15 mouse cellular contexts compared by ENCODE assay signal in the genomic region with DNA sequence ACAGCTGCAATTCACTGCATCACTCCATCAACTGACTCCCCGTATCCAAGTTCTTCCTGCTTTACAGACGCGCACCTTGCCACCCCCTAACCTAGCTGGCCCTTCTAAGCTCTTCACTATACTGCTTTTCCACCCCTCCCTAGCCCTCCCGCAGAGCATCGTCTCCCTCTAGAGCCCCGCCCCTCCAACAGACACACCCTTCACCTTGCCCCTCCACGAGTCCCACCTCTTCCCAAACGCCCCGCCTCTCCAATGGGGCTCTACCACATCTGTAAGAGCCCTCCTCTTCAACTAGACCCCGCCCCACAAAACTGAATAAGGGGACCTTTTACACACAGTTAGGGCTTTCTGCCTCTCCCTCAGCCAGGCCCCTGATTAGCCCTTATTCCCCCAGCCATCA. TPM values are rescaled to one million over a fixed set of nuclear protein-coding genes. Genes with fewer than 3 reads are reported as not detected.
DNase-seq lines count a peak whose midpoint lies in the region; ATAC-seq lines count a peak whose summit lies in the region.
"Had no signal": no experiment of that assay in that cellular context is flagged by ENCODE, and none has a peak within 500 bp of the region (broad histone marks: within the 10 kb centered on the region; RNA-seq: fewer than 3 reads in every experiment).

No protein-coding gene starts in this region.

- H3K9me3 ChIP-seq in heart, embryonic 11.5 days (replicated peaks; ENCODE audit: control insufficient read depth, low read length) = peaks cover 3% of the 10 kb centered on the region; the same call in 1 of the 2 replicates
- peaks cover 6% of the 10 kb centered on the region; the same call in 1 of the 2 replicates for H3K9me3 ChIP-seq in liver, embryonic 12.5 days (replicated peaks)
- H3K9me3 ChIP-seq in midbrain, embryonic 15.5 days = no peaks in the 10 kb centered on the region

- H3K36me3 ChIP-seq in heart, embryonic 11.5 days (ENCODE audit: control insufficient read depth, insufficient read depth, low read length) = no peaks in the 10 kb centered on the region
- no peaks in the 10 kb centered on the region for H3K36me3 ChIP-seq in liver, embryonic 12.5 days
- peaks cover 10% of the 10 kb centered on the region for H3K36me3 ChIP-seq in midbrain, embryonic 15.5 days (replicated peaks)
- H3K36me3 ChIP-seq: hindbrain, embryonic 12.5 days had no signal

- ATAC-seq in heart, embryonic 11.5 days (replicated peaks; ENCODE audit: insufficient number of reproducible peaks, low FRiP score, low TSS enrichment) = no peak; the same call in 1 of the 2 replicates
- ATAC-seq in erythroblast, adult 5-6 weeks (replicated peaks; ENCODE audit: low FRiP score, poor library complexity, severe bottlenecking) = 0 out of 2 replicates have a peak, but pooled peaks have one; percentile 26
- peak; percentile 54 for ATAC-seq in liver, embryonic 12.5 days
- ATAC-seq in midbrain, embryonic 15.5 days (replicated peaks) = no peak
- ATAC-seq: forebrain, embryonic 15.5 days had no signal

- no peak for DNase-seq in heart, postnatal 10 days
- DNase-seq in A20 (ENCODE audit: low read depth, low spot score) = peak; percentile 36
- no peak for DNase-seq in left cerebral cortex, adult 9 months (ENCODE audit: low spot score in 2 of 2)
- no peak for DNase-seq in gastrocnemius, postnatal 4 days (ENCODE audit: low spot score in 2 of 2)
- DNase-seq: cerebellum, adult 8-10 months; embryo, embryonic 11 days; layer of hippocampus, adult 9-11 months; midbrain, embryonic 14.5 days had no signal

- 5% methylated on average over 10 of the region's 10 CpGs for WGBS in heart, embryonic 11.5 days (ENCODE audit: insufficient replicate concordance)
- 6% methylated on average over 10 of the region's 10 CpGs for WGBS in liver, embryonic 12.5 days (ENCODE audit: insufficient replicate concordance)
- 18% methylated on average over 10 of the region's 10 CpGs for WGBS in midbrain, embryonic 15.5 days

- no peaks in the 10 kb centered on the region for H3K4me1 ChIP-seq in heart, embryonic 11.5 days (ENCODE audit: control insufficient read depth, insufficient read depth, low read length)
- peaks cover 16% of the 10 kb centered on the region for H3K4me1 ChIP-seq in liver, embryonic 12.5 days
- no peaks in the 10 kb centered on the region for H3K4me1 ChIP-seq in midbrain, embryonic 15.5 days
- H3K4me1 ChIP-seq: forebrain, embryonic 15.5 days; hindbrain, embryonic 12.5 days had no signal

- no peak overlapping the region for H3K27ac ChIP-seq in heart, embryonic 11.5 days (ENCODE audit: low read depth, low read length)
- H3K27ac ChIP-seq in liver, embryonic 12.5 days = no peak overlapping the region
- H3K27ac ChIP-seq in midbrain, embryonic 15.5 days = no peak overlapping the region
- H3K27ac ChIP-seq: forebrain, embryonic 15.5 days; hindbrain, embryonic 12.5 days had no signal

- H3K27me3 ChIP-seq in heart, embryonic 11.5 days (ENCODE audit: control insufficient read depth, insufficient read depth, low read length) = peaks cover 25% of the 10 kb centered on the region
- H3K27me3 ChIP-seq in liver, embryonic 12.5 days (replicated peaks) = peaks cover 59% of the 10 kb centered on the region
- H3K27me3 ChIP-seq in midbrain, embryonic 15.5 days (replicated peaks) = peaks cover 13% of the 10 kb centered on the region

- H3K4me2 ChIP-seq in heart, embryonic 11.5 days = peak overlapping the region; percentile 16; the same call in 1 of the 2 replicates
- H3K4me2 ChIP-seq in liver, embryonic 12.5 days = peak overlapping the region; percentile 4; the same call in 1 of the 2 replicates
- no peak overlapping the region for H3K4me2 ChIP-seq in midbrain, embryonic 15.5 days
- H3K4me2 ChIP-seq: forebrain, embryonic 15.5 days; hindbrain, embryonic 12.5 days had no signal

- intact Hi-C loops in heart, postnatal 10 days (cut with DNase I) = no loop called here

- H3K9ac ChIP-seq in heart, embryonic 11.5 days (ENCODE audit: low read depth, low read length) = no peak overlapping the region
- no peak overlapping the region for H3K9ac ChIP-seq in liver, embryonic 12.5 days
- no peak overlapping the region for H3K9ac ChIP-seq in midbrain, embryonic 15.5 days
- H3K9ac ChIP-seq: forebrain, embryonic 15.5 days; hindbrain, embryonic 12.5 days had no signal

- H3K4me3 ChIP-seq in heart, embryonic 11.5 days (ENCODE audit: low read depth, low read length) = no peak overlapping the region
- H3K4me3 ChIP-seq in liver, embryonic 12.5 days = no peak overlapping the region
- no peak overlapping the region for H3K4me3 ChIP-seq in midbrain, embryonic 15.5 days
- H3K4me3 ChIP-seq: forebrain, embryonic 15.5 days; hindbrain, embryonic 12.5 days had no signal

RNA-seq across cellular contexts. Expression of a gene that starts 13.7 kb away (rescaled TPM):
- polyA plus RNA-seq in heart, embryonic 11.5 days (2014; fragmentation: Nextera tagmentation; extraction: Ambion mirVana) = 0.23 and 0.30 TPM in 2 replicates
- under 1 TPM; 0.74 to 0.87 TPM for total RNA-seq in heart, postnatal 10 days (2021)
- 0.42 TPM in 1 of 2 replicates, not detected in the other for total RNA-seq in erythroblast, adult 5-6 weeks (2015; ENCODE audit: low replicate concordance)
- 0.17 and 0.28 TPM in 2 replicates for total RNA-seq in erythroblast, adult 5-6 weeks (2017; ENCODE audit: low replicate concordance)
- 0.11 and 0.12 TPM in 2 replicates for polyA plus RNA-seq in liver, embryonic 12.5 days (2016; fragmentation: Nextera tagmentation; extraction: Ambion mirVana)
- total RNA-seq in gastrocnemius, postnatal 4 days (2021) = under 1 TPM; 0.21 to 0.34 TPM
- polyA plus RNA-seq in midbrain, embryonic 15.5 days (2015; fragmentation: Nextera tagmentation; extraction: Ambion mirVana) = 4.0 and 4.4 TPM in 2 replicates
- total RNA-seq: gastrocnemius, adult 8-10 months had no signal

RNA-seq across cellular contexts. Expression of a gene that starts 14.0 kb away (rescaled TPM):
- 106 and 121 TPM in 2 replicates for polyA plus RNA-seq in heart, embryonic 11.5 days (2014; fragmentation: Nextera tagmentation; extraction: Ambion mirVana)
- total RNA-seq in heart, postnatal 10 days (2021) = 10 to 100 TPM; 38.2 to 40.8 TPM
- total RNA-seq in erythroblast, adult 5-6 weeks (2015; ENCODE audit: low replicate concordance) = 379 and 403 TPM in 2 replicates
- 431 and 604 TPM in 2 replicates for total RNA-seq in erythroblast, adult 5-6 weeks (2017; ENCODE audit: low replicate concordance)
- polyA plus RNA-seq in liver, embryonic 12.5 days (2016; fragmentation: Nextera tagmentation; extraction: Ambion mirVana) = 895 and 897 TPM in 2 replicates
- 10 to 100 TPM; 29.0 to 36.5 TPM for total RNA-seq in gastrocnemius, postnatal 4 days (2021)
- polyA plus RNA-seq in midbrain, embryonic 15.5 days (2015; fragmentation: Nextera tagmentation; extraction: Ambion mirVana) = 17.9 and 19.5 TPM in 2 replicates

RNA-seq across cellular contexts. Expression of a gene that starts 39.8 kb away (rescaled TPM):
- polyA plus RNA-seq in heart, embryonic 11.5 days (2014; fragmentation: Nextera tagmentation; extraction: Ambion mirVana) = 19.9 and 20.3 TPM in 2 replicates
- total RNA-seq in heart, postnatal 10 days (2021) = 10 to 100 TPM in 1 of 2 experiments, 1 to 10 TPM in 1; 9.1 to 10.4 TPM
- 31.8 and 57.3 TPM in 2 replicates for total RNA-seq in erythroblast, adult 5-6 weeks (2015; ENCODE audit: low replicate concordance)
- 56.2 and 61.8 TPM in 2 replicates for total RNA-seq in erythroblast, adult 5-6 weeks (2017; ENCODE audit: low replicate concordance)
- polyA plus RNA-seq in liver, embryonic 12.5 days (2016; fragmentation: Nextera tagmentation; extraction: Ambion mirVana) = 24.6 and 26.3 TPM in 2 replicates
- 10 to 100 TPM; 13.0 to 13.6 TPM for total RNA-seq in gastrocnemius, postnatal 4 days (2021)
- polyA plus RNA-seq in midbrain, embryonic 15.5 days (2015; fragmentation: Nextera tagmentation; extraction: Ambion mirVana) = 7.9 and 9.9 TPM in 2 replicates

RNA-seq across cellular contexts. Expression of a gene that starts 52.9 kb away (rescaled TPM):
- 37.5 and 38.8 TPM in 2 replicates for polyA plus RNA-seq in heart, embryonic 11.5 days (2014; fragmentation: Nextera tagmentation; extraction: Ambion mirVana)
- total RNA-seq in heart, postnatal 10 days (2021) = 10 to 100 TPM; 13.1 to 13.4 TPM
- total RNA-seq in erythroblast, adult 5-6 weeks (2015; ENCODE audit: low replicate concordance) = 26.5 and 34.1 TPM in 2 replicates
- 26.2 and 30.5 TPM in 2 replicates for total RNA-seq in erythroblast, adult 5-6 weeks (2017; ENCODE audit: low replicate concordance)
- 19.5 and 20.9 TPM in 2 replicates for polyA plus RNA-seq in liver, embryonic 12.5 days (2016; fragmentation: Nextera tagmentation; extraction: Ambion mirVana)
- total RNA-seq in gastrocnemius, postnatal 4 days (2021) = 10 to 100 TPM; 15.6 to 16.2 TPM
- 8.3 and 9.2 TPM in 2 replicates for polyA plus RNA-seq in midbrain, embryonic 15.5 days (2015; fragmentation: Nextera tagmentation; extraction: Ambion mirVana)

Comparison
In these comparisons a context has a peak if more than half of its experiments do, and no peak if none do; other contexts are left out.
1. ATAC-seq: peak in erythroblast, adult 5-6 weeks (single experiment) and liver, embryonic 12.5 days (single experiment); none in heart, embryonic 11.5 days (single experiment) and midbrain, embryonic 15.5 days (single experiment).
2. RNA of a gene that starts 14.0 kb away (total RNA-seq): 379 to 604 TPM in erythroblast, adult 5-6 weeks; 38.2 to 40.8 TPM in heart, postnatal 10 days and 29.0 to 36.5 TPM in gastrocnemius, postnatal 4 days; every median in the first group is over 4 times any median in the second.